Mouse (Mus musculus) layer of hippocampus, adult 11-12 months (tissue): ENCODE measurements at regions not wholly inside any gene's neighbourhood (a gene's known extent, or its start where the extent isn't known, plus 50 kb on each side); places are given as distances from the start of the nearest gene placed in this dataset.

ENCODE experiments used
- DNase-seq: peaks from one replicate; pipeline ENCODE4 v3.0.0; 2022; ENCODE audit warnings: low spot score

- no peak for DNase-seq
Observed at GRCm38 (mm10) chrX:77433811-77434192, 77.0 kb upstream of the Tbl1x start.

GRCm38 (mm10) chrX:77443852-77444492 lies 66.8 kb upstream of the Tbl1x start:
- no peak for DNase-seq

GRCm38 (mm10) chrX:77446755-77447154 lies 64.1 kb upstream of the Tbl1x start:
- no peak for DNase-seq

- DNase-seq = no peak
Observed at GRCm38 (mm10) chrX:77451977-77452675, 58.7 kb upstream of the Tbl1x start.
